Mouse (Mus musculus): ENCODE results near the gene Trim30b. TPM values are rescaled to one million over a fixed set of nuclear protein-coding genes. Genes with fewer than 3 reads are reported as not detected.

Trim30b gene
- polyA plus RNA-seq, 1 experiment from 2014 or later, result not detected

Other genes starting within 250 kb of the Trim30b start
- not detected in 2 replicates for gene Ubqln5, start 240.1 kb downstream of the Trim30b start, polyA plus RNA-seq (2014; fragmentation: Nextera tagmentation; extraction: Ambion mirVana)
- gene Olfr643, start 232.5 kb downstream of the Trim30b start, polyA plus RNA-seq (2014; fragmentation: Nextera tagmentation; extraction: Ambion mirVana), result not detected in 2 replicates
- not detected in 2 replicates for gene Ubqln3, start 226.6 kb downstream of the Trim30b start, polyA plus RNA-seq (2014; fragmentation: Nextera tagmentation; extraction: Ambion mirVana)
- gene Ubqlnl, start 219.3 kb downstream of the Trim30b start, polyA plus RNA-seq (2014; fragmentation: Nextera tagmentation; extraction: Ambion mirVana), result not detected in 2 replicates
- gene Olfm5, start 205.1 kb downstream of the Trim30b start, polyA plus RNA-seq (2014; fragmentation: Nextera tagmentation; extraction: Ambion mirVana), result not detected in 2 replicates
- 0.15 and 0.27 TPM in 2 replicates for gene Olfr648, start 186.5 kb downstream of the Trim30b start, polyA plus RNA-seq (2014; fragmentation: Nextera tagmentation; extraction: Ambion mirVana)
- not detected in 2 replicates for gene Olfr649, start 173.9 kb downstream of the Trim30b start, polyA plus RNA-seq (2014; fragmentation: Nextera tagmentation; extraction: Ambion mirVana)
- gene Trim6, start 151.1 kb downstream of the Trim30b start, polyA plus RNA-seq (2014; fragmentation: Nextera tagmentation; extraction: Ambion mirVana), result 2.9 and 3.5 TPM in 2 replicates
- 0.83 and 0.98 TPM in 2 replicates for gene Trim34a, start 125.4 kb downstream of the Trim30b start, polyA plus RNA-seq (2014; fragmentation: Nextera tagmentation; extraction: Ambion mirVana)
- gene Trim5, start 81.8 kb downstream of the Trim30b start, polyA plus RNA-seq (2014; fragmentation: Nextera tagmentation; extraction: Ambion mirVana), result 0.11 TPM in 1 of 2 replicates, not detected in the other
- 1.7 and 2.9 TPM in 2 replicates for gene Trim12a, start 54.4 kb downstream of the Trim30b start, polyA plus RNA-seq (2014; fragmentation: Nextera tagmentation; extraction: Ambion mirVana)
- not detected in 2 replicates for gene Trim34b, start 40.4 kb downstream of the Trim30b start, polyA plus RNA-seq (2014; fragmentation: Nextera tagmentation; extraction: Ambion mirVana)
- gene Trim12c, start 16.5 kb downstream of the Trim30b start, polyA plus RNA-seq (2014; fragmentation: Nextera tagmentation; extraction: Ambion mirVana), result 1.0 and 1.2 TPM in 2 replicates
- gene Trim30c, start 31.0 kb upstream of the Trim30b start, polyA plus RNA-seq (2014; fragmentation: Nextera tagmentation; extraction: Ambion mirVana), result not detected in 2 replicates
- gene Trim30a, start 95.3 kb upstream of the Trim30b start, polyA plus RNA-seq (2014; fragmentation: Nextera tagmentation; extraction: Ambion mirVana), result 0.50 and 1.3 TPM in 2 replicates
- gene Trim30d, start 138.0 kb upstream of the Trim30b start, polyA plus RNA-seq (2014; fragmentation: Nextera tagmentation; extraction: Ambion mirVana), result 0.25 and 0.31 TPM in 2 replicates
- gene Olfr651, start 180.2 kb upstream of the Trim30b start, polyA plus RNA-seq (2014; fragmentation: Nextera tagmentation; extraction: Ambion mirVana), result not detected in 2 replicates
- gene Olfr652, start 191.0 kb upstream of the Trim30b start, polyA plus RNA-seq (2014; fragmentation: Nextera tagmentation; extraction: Ambion mirVana), result not detected in 2 replicates
- not detected in 2 replicates for gene Olfr653, start 207.4 kb upstream of the Trim30b start, polyA plus RNA-seq (2014; fragmentation: Nextera tagmentation; extraction: Ambion mirVana)
- not detected in 2 replicates for gene Olfr654, start 217.1 kb upstream of the Trim30b start, polyA plus RNA-seq (2014; fragmentation: Nextera tagmentation; extraction: Ambion mirVana)
- gene Olfr655, start 231.9 kb upstream of the Trim30b start, polyA plus RNA-seq (2014; fragmentation: Nextera tagmentation; extraction: Ambion mirVana), result not detected in 2 replicates
- gene Olfr656, start 244.1 kb upstream of the Trim30b start, polyA plus RNA-seq (2014; fragmentation: Nextera tagmentation; extraction: Ambion mirVana), result not detected in 2 replicates